Mouse (Mus musculus) limb, embryonic 15.5 days (tissue): Measurements from ENCODE around the gene Fam71b. TPM values are rescaled to one million over a fixed set of nuclear protein-coding genes. Genes with fewer than 3 reads are reported as not detected.

Source experiments
- ATAC-seq: fragments of 200-750 bp; cut with Nextera tagmentation; 2 replicates; pipeline ENCODE4 v1.8.0; 2017; ENCODE audit warnings: low read depth, moderate TSS enrichment; ENCODE audit not compliant: insufficient number of reproducible peaks, low FRiP score, low TSS enrichment
- H3K27ac ChIP-seq: fragments of 300-500 bp; sonication (generic); 2 replicates; pipeline ENCODE4 v1.5.1; 2015; ENCODE audit warnings: moderate library complexity, mild to moderate bottlenecking, inconsistent platforms
- H3K27me3 ChIP-seq: fragments of 300-500 bp; sonication (generic); 2 replicates; pipeline ENCODE4 v1.6.1; 2015; ENCODE audit warnings: inconsistent platforms
- H3K36me3 ChIP-seq: fragments of 300-500 bp; sonication (generic); 2 replicates; pipeline ENCODE4 v1.6.1; 2015; ENCODE audit warnings: inconsistent platforms
- H3K4me1 ChIP-seq: fragments of 300-500 bp; sonication (generic); 2 replicates; pipeline ENCODE4 v1.6.1; 2015; ENCODE audit warnings: inconsistent platforms
- H3K4me2 ChIP-seq: fragments of 300-500 bp; sonication (generic); 2 replicates; pipeline ENCODE4 v1.6.1; 2015; ENCODE audit warnings: mild to moderate bottlenecking, inconsistent platforms
- H3K4me3 ChIP-seq: fragments of 300-500 bp; sonication (generic); 2 replicates; pipeline ENCODE4 v1.5.1; 2015; ENCODE audit warnings: mild to moderate bottlenecking, inconsistent platforms
- H3K9ac ChIP-seq: fragments of 300-500 bp; sonication (generic); 2 replicates; pipeline ENCODE4 v1.6.1; 2015; ENCODE audit warnings: inconsistent platforms
- H3K9me3 ChIP-seq: fragments of 300-500 bp; sonication (generic); 2 replicates; pipeline ENCODE4 v1.6.1; 2016; ENCODE audit warnings: inconsistent platforms
- whole genome bisulfite sequencing: fragments of 180-500 bp; shearing (Covaris S2); methylation state at CpG from one replicate; pipeline ENCODE4 v1.1.7; 2015; 5-methylcytosine and 5-hydroxymethylcytosine counted together
- polyA plus RNA-seq: library from polyadenylated mRNA; unstranded; fragments of >200 nt; fragmentation: Nextera tagmentation; extraction: Ambion mirVana; gene quantifications from 2 replicates; pipeline ENCODE4 v1.2.1, GENCODE M21; 2015

Fam71b gene
- not detected in 2 replicates for polyA plus RNA-seq

DNA sequence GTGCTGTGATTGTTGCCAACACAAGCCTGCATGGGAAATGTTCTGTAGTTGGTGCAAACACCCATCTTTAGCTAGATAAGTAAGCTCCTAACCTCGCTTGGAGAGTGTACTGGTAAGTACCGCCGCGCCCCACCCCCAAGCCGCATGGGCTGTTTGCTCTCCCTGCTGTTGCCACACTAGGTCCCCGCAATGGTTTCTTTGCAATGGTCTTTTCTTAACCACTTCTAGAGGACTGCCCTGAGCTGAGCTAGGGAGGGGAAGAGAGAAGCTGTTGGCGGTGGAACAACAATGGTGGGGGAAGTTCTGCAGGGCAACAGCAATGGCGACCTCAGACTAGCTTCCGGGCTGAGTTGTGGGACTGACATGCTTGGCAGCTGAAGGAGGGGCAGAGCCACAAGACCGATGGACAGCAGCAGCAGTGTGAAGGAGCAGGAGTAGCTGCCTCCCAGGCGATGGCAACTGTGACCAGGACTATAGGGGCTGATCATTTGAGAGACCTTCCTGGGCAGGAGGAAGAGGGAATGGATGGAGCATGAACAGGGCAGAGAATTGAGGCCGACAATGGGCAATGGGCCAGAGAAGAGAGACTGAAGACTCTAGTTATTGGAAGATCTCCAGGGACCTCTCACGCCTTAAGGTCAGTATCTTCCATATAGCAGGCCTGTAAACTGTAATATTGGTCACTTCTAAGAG is at the start of gene Fam71b:
Fam71b (plus strand) TSS at position 393 of the 693 bp plus-strand sequence.
- no peaks in the 10 kb centered on the region for H3K4me1 ChIP-seq

DNA sequence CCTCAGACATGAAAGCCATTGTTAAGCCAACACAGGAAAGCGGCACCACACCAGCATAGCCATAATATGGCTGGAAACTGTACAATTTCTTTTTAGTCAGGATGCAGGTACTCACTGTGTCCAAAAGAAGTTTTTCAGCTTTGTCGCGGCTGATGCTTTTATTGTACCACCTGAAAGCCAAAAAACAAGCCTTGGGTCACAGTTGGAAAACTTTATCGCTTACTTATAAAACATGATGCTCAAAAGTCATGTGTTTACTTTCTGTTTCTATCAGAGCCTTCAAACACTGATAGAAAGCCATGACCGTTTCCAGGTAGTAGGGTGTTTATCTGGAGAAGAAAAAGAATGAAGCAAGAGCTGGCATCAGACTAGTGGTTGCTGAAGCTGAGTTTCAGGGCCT is 48.6 kb upstream of the Fam71b start:
- Histone ChIP-seq H3K27ac (no peak overlapping the region), H3K9ac (no peak overlapping the region), H3K4me1 (no peaks in the 10 kb centered on the region), H3K27me3 (no peaks in the 10 kb centered on the region), H3K4me2 (no peak overlapping the region), H3K36me3 (no peaks in the 10 kb centered on the region), H3K9me3 (no peaks in the 10 kb centered on the region), H3K4me3 (no peak overlapping the region)
- ATAC-seq: no peak
- 73% methylated on average over 5 of the region's 5 CpGs for WGBS

More for the DNA sequence above, at the start of gene Fam71b:
- Histone ChIP-seq H3K9me3 (no peaks in the 10 kb centered on the region), H3K4me2 (no peak within 1 kb of the TSS), H3K27me3 (no peaks in the 10 kb centered on the region), H3K36me3 (no peaks in the 10 kb centered on the region), H3K27ac (no peak within 1 kb of the TSS), H3K9ac (no peak within 1 kb of the TSS), H3K4me3 (no peak within 1 kb of the TSS)
- WGBS: 82% methylated on average over 13 of the region's 13 CpGs
- ATAC-seq: no peak

DNA sequence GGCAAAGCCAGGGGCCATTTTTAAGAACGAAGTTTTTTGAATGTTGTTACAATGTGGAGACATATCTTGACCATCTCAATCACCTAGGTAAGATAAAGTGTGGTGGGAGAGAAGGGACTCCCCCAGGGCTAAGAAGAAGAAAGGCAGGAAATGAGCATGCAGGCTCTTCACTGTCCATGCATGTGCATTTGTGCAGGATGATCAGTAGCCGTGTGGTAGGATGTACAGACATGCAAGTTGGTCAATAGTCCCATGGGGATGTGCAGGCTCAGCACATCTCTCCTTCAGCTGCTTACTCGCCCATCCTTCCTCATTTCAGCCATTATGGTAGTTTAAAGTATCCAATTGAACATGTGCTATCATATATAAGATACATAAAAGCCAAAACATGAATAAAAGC is 47.9 kb upstream of the Fam71b start:
- no peak for ATAC-seq
- WGBS: 74% methylated on average over 3 of the region's 3 CpGs
- no peaks in the 10 kb centered on the region for H3K9me3 ChIP-seq
- H3K9ac ChIP-seq: no peak overlapping the region
- H3K27ac ChIP-seq: no peak overlapping the region
- no peaks in the 10 kb centered on the region for H3K36me3 ChIP-seq
- no peaks in the 10 kb centered on the region for H3K27me3 ChIP-seq
- H3K4me3 ChIP-seq: no peak overlapping the region
- H3K4me2 ChIP-seq: no peak overlapping the region
- H3K4me1 ChIP-seq: no peaks in the 10 kb centered on the region

DNA sequence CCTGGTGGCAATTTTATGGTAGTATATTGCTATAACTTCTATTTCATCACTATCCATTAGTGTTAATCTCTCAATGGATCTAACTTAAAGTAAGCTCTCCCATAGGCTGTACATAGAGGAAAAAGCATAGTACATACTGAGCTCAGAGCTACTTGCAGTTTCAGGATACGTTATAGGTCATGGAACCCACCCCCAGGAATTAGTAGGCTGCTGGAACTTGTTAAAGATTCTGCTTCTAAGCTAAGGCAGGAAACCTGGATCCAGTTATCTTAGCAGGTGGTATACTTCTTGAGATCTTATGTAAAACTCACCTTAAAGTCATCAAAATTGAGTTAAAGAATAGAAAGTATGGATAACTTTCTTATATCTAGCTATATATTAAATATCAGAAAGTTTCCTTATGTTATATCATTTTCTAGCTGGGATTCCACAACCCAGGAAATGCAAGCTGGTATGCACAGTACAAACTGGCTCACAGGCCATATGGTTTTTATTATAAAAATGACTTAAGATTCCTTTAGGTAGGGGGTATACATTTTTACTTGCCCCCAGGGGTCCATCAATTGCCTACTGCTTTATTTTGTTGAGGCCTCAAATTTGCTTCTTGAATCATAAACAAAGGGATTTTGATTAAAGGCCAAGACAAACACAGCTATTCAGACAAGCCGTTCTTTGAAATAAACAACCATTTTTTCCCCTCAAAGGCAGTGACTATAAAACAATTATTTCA is 46.5 kb upstream of the Fam71b start:
- no peak for ATAC-seq
- 16% methylated on average over 2 of the region's 2 CpGs for WGBS

DNA sequence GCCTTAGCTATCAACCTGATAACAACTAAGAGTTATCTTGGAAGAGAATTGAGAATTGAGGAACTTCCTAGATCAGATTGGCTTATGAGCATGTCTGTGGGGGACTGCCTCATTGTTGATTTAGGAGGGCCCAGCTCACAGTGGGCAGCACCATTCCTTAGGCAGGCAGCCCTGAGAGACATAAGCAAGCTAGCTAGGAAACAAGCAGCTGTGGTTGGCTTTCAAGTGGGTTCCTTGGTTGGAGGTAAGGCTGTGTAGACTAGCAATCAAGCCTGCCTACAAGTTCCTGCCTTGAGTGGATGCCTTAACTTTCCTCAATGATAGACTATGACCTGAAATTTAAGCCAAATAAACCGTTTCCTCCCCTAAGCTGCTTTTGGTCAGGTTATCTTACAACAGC is 38.0 kb upstream of the Fam71b start:
- 67% methylated on average over 1 of the region's 1 CpGs for WGBS
- Histone ChIP-seq H3K4me2 (no peak overlapping the region), H3K36me3 (no peaks in the 10 kb centered on the region), H3K4me1 (0 out of 2 replicates have a peak, but pooled peaks cover 6% of the 10 kb centered on the region), H3K4me3 (no peak overlapping the region), H3K27ac (no peak overlapping the region), H3K9me3 (no peaks in the 10 kb centered on the region), H3K27me3 (no peaks in the 10 kb centered on the region), H3K9ac (no peak overlapping the region)
- ATAC-seq: no peak

More for the DNA sequence above, 46.5 kb upstream of the Fam71b start:
- no peak overlapping the region for H3K4me3 ChIP-seq
- H3K27ac ChIP-seq: no peak overlapping the region
- no peak overlapping the region for H3K9ac ChIP-seq
- H3K4me2 ChIP-seq: no peak overlapping the region
- H3K4me1 ChIP-seq: no peaks in the 10 kb centered on the region
- no peaks in the 10 kb centered on the region for H3K27me3 ChIP-seq
- no peaks in the 10 kb centered on the region for H3K36me3 ChIP-seq
- no peaks in the 10 kb centered on the region for H3K9me3 ChIP-seq

DNA sequence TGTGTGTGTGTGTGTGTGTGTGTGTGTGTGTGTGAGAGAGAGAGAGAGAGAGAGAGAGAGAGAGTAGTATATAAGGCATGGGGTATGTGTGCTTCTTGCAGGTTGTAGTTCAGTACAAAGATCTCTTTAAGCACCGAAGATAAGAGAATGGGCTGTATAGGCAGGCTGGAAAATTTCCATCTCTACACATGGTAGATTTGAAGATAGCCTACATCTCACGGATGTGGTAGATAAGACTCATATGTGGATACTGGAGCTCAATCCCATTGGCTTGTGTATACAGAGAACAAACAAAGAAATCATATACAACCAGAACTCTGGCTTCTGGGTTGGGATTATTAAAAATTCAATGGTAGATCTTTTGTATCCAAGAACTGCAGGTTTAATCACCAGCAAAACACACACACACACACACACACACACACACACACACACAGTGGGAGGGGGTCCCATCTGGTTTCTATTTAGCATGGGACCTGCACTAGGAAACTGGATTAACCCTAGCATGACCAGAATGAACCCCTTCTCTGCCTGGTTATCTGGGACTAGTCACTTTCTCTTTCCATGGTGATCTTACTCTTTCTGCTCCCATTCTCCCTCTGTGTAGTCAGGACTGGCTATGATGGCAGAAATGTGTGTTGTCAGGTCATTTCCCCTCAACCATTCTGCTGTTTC is 35.2 kb upstream of the Fam71b start:
- 44% methylated on average over 2 of the region's 2 CpGs for WGBS
- Histone ChIP-seq H3K9ac (no peak overlapping the region), H3K4me3 (no peak overlapping the region), H3K36me3 (no peaks in the 10 kb centered on the region), H3K27me3 (no peaks in the 10 kb centered on the region), H3K4me1 (0 out of 2 replicates have a peak, but pooled peaks cover 6% of the 10 kb centered on the region), H3K27ac (no peak overlapping the region), H3K4me2 (no peak overlapping the region), H3K9me3 (no peaks in the 10 kb centered on the region)
- ATAC-seq: no peak

DNA sequence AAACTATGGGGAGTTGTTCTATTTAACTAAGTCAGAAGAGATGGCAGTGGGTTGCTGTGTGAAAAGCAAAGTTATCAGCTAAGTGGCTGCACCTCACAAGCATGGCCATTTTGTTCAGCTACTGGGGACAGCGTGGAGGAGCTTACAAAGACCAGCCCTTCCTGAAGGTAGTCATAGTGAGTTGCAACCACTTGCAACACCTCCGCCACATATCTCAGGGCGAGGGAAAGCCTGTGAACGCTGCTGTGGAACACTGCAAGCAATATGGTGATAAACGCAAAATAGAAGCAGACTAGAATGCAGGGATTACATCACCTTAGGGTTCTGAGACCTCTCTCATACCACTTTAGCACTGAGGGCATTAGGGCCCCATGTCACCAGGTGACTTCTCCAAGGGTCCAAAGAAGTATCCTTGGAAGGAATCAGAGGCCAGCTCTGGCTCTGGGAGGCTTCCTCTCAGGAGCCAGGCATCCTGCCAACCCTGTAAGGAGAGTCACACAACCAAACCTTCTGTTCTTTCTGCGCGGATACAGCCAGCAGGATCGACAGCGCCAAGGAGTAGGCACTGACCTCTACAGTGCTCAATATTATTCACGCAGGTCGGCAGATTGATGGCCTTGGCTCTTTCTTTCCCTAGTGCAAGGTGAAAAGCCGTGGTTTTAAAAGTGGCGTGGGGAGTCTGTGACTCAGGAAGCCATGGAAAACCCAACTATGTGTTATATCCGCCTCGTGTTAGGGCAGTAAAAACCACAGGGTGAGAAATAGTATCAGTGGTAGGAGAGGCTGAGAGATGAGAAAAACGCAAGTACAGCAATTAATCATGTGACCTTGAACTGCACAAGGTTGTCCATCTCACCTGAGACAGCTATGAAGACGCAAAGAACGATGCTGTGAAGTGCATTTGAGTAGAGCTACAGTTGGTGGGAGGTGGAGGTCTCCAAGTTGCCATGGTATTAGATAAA is 34.0 kb upstream of the Fam71b start:
- 56% methylated on average over 18 of the region's 18 CpGs for WGBS
- ATAC-seq: no peak

DNA sequence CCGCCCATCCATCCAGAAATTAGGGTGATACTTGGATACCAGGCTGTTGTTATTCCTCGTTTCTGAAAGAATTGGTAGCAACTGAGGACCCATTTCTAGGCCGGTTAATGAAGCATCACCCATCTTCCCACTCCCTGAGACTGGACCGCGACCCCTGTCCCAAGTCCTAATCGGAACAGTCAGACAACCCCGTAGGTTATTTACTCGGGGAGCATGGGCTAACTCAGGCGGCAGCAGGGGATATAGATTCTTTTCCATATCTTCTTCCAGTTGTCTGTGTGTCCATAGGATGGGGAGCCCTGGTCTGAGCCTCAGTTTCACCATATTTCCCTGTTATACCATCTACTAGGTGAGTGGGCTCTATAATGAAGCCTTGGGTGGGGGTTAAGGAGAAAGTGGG is 32.5 kb upstream of the Fam71b start:
- Histone ChIP-seq H3K9ac (no peak overlapping the region), H3K36me3 (no peaks in the 10 kb centered on the region), H3K4me3 (no peak overlapping the region), H3K9me3 (no peaks in the 10 kb centered on the region), H3K27me3 (no peaks in the 10 kb centered on the region), H3K4me2 (no peak overlapping the region), H3K27ac (no peak overlapping the region), H3K4me1 (0 out of 2 replicates have a peak, but pooled peaks cover 6% of the 10 kb centered on the region)
- no peak for ATAC-seq
- WGBS: 95% methylated on average over 9 of the region's 9 CpGs

More for the DNA sequence above, 34.0 kb upstream of the Fam71b start:
- no peak overlapping the region for H3K9ac ChIP-seq
- H3K4me3 ChIP-seq: no peak overlapping the region
- no peak overlapping the region for H3K27ac ChIP-seq
- no peak overlapping the region for H3K4me2 ChIP-seq
- no peaks in the 10 kb centered on the region for H3K9me3 ChIP-seq
- H3K4me1 ChIP-seq: 0 out of 2 replicates have a peak, but pooled peaks cover 6% of the 10 kb centered on the region
- H3K27me3 ChIP-seq: no peaks in the 10 kb centered on the region
- H3K36me3 ChIP-seq: no peaks in the 10 kb centered on the region

DNA sequence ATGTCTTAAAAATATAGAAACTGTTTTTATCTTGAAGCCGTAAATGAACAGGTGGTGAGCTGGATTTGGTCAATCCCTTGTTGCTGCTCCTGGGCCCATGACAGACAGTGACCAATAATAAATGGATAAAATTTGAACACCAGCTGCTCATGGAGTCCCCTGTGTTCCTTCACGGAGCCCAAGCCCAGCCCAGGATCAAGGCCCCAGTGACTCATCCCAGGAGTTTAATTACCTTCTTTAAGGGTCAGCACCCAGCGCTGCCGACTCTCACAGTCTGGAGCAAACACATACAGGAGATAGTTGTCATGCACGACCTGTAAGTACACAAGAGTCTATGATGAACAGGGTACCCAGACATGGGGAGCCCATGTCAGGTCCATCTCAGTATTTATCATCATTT is 30.6 kb upstream of the Fam71b start:
- 76% methylated on average over 5 of the region's 5 CpGs for WGBS
- Histone ChIP-seq H3K27ac (no peak overlapping the region), H3K4me3 (no peak overlapping the region), H3K9ac (no peak overlapping the region), H3K9me3 (no peaks in the 10 kb centered on the region), H3K4me1 (0 out of 2 replicates have a peak, but pooled peaks cover 6% of the 10 kb centered on the region), H3K27me3 (no peaks in the 10 kb centered on the region), H3K36me3 (no peaks in the 10 kb centered on the region), H3K4me2 (no peak overlapping the region)
- no peak for ATAC-seq

DNA sequence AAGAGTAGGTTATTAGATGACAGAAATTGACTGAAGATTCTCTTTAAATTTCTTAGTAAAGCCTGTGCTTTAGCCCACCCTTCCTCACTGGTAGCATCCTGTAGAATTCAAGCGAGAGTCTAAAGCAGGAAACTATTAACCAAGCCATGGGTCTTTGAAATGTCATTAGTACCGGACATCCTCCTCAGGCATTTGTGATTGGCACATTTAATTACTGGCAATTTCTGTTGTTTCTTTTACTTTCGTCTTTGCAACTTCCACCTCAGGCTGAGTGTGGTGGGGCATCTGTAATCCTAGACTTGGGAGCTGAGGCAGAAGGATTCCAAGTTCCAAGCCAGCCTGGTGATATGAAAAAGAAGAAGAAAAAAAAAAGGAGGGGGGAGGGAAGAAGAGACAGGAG is 30.0 kb upstream of the Fam71b start:
- no peak for ATAC-seq
- Histone ChIP-seq H3K36me3 (no peaks in the 10 kb centered on the region), H3K9me3 (no peaks in the 10 kb centered on the region), H3K9ac (no peak overlapping the region), H3K4me2 (no peak overlapping the region), H3K27me3 (no peaks in the 10 kb centered on the region), H3K27ac (no peak overlapping the region), H3K4me3 (no peak overlapping the region), H3K4me1 (0 out of 2 replicates have a peak, but pooled peaks cover 6% of the 10 kb centered on the region)
- 36% methylated on average over 3 of the region's 3 CpGs for WGBS

DNA sequence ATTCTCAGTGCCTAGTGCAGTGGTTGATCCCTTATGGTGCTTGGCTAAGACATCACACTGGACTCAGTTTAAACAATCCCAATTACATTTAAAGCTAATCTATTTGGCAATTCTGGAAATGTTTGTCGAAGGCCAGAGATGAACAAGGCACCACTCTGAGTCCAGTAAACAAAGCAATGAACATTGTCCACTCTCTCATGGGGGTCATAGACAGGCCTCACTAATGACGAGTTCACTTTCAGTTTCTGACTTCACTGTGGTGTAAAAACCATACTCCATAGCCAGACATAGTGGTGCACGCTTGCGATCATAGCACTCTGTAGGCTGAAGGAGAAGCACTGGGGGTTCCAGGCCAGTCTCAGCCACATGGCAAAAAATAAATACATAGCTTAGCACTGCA is 25.9 kb upstream of the Fam71b start:
- H3K9ac ChIP-seq: no peak overlapping the region
- no peaks in the 10 kb centered on the region for H3K36me3 ChIP-seq
- no peaks in the 10 kb centered on the region for H3K27me3 ChIP-seq
- ATAC-seq: no peak
- no peaks in the 10 kb centered on the region for H3K4me1 ChIP-seq
- no peak overlapping the region for H3K27ac ChIP-seq
- H3K9me3 ChIP-seq: no peaks in the 10 kb centered on the region
- no peak overlapping the region for H3K4me3 ChIP-seq
- no peak overlapping the region for H3K4me2 ChIP-seq
- 88% methylated on average over 4 of the region's 4 CpGs for WGBS
